Mouse (Mus musculus) limb, embryonic 11.5 days (tissue): ENCODE measurements at regions not wholly inside any gene's neighbourhood (a gene's known extent, or its start where the extent isn't known, plus 50 kb on each side); places are given as distances from the start of the nearest gene placed in this dataset.

ENCODE experiments used
- ATAC-seq: fragments of 200-750 bp; cut with Nextera tagmentation; 2 replicates; pipeline ENCODE4 v1.8.0; 2017; ENCODE audit warnings: low read depth; ENCODE audit not compliant: insufficient number of reproducible peaks, low FRiP score, low TSS enrichment
- DNase-seq: peaks from one replicate; pipeline ENCODE4 v3.0.0-alpha.2; 2015; ENCODE audit warnings: low spot score
- H3K27ac ChIP-seq: fragments of 300-500 bp; sonication (generic); replicated peaks from 2 replicates; pipeline ENCODE4 v1.5.1; 2014; ENCODE audit warnings: low read depth, mild to moderate bottlenecking, low read length
- H3K27me3 ChIP-seq: fragments of 300-500 bp; sonication (generic); 2 replicates; pipeline ENCODE4 v1.6.1; 2014; ENCODE audit warnings: mild to moderate bottlenecking, low read length, mixed read lengths; ENCODE audit not compliant: control insufficient read depth, insufficient read depth
- H3K36me3 ChIP-seq: fragments of 300-500 bp; sonication (generic); 2 replicates; pipeline ENCODE4 v1.6.1; 2014; ENCODE audit warnings: mild to moderate bottlenecking, low read length, moderate library complexity, mixed read lengths; ENCODE audit not compliant: control insufficient read depth, insufficient read depth
- H3K4me1 ChIP-seq: fragments of 300-500 bp; sonication (generic); 2 replicates; pipeline ENCODE4 v1.6.1; 2014; ENCODE audit warnings: low read length, mixed read lengths; ENCODE audit not compliant: control insufficient read depth, insufficient read depth
- H3K4me2 ChIP-seq: fragments of 300-500 bp; sonication (generic); 2 replicates; pipeline ENCODE4 v1.6.1; 2014; ENCODE audit warnings: low read depth, mild to moderate bottlenecking, moderate library complexity; ENCODE audit not compliant: severe bottlenecking
- H3K4me3 ChIP-seq: fragments of 300-500 bp; sonication (generic); 2 replicates; pipeline ENCODE4 v1.5.1; 2014; ENCODE audit warnings: low read depth, low read length
- H3K9ac ChIP-seq: fragments of 300-500 bp; sonication (generic); 2 replicates; pipeline ENCODE4 v1.6.1; 2014; ENCODE audit warnings: mild to moderate bottlenecking, low read length
- H3K9me3 ChIP-seq: fragments of 300-500 bp; sonication (generic); 2 replicates; pipeline ENCODE4 v1.6.1; 2016; ENCODE audit warnings: low read length; ENCODE audit not compliant: control insufficient read depth
- WGBS: fragments of 180-500 bp; shearing (Covaris S2); extraction: QIAGEN DNeasy Blood & Tissue Kit; methylation state at CpG from one replicate; pipeline ENCODE4 v1.1.7; 2014; 5-methylcytosine and 5-hydroxymethylcytosine counted together

GRCm38 (mm10) chr13:83728421-83729010 lies 224.7 kb downstream of the Mef2c start:
- Histone ChIP-seq H3K4me1 (0 out of 2 replicates have a peak, but pooled peaks cover 5% of the 10 kb centered on the region), H3K9ac (no peak overlapping the region), H3K4me3 (no peak overlapping the region), H3K27me3 (peaks cover 61% of the 10 kb centered on the region), H3K9me3 (no peaks in the 10 kb centered on the region), H3K27ac (no peak overlapping the region), H3K36me3 (no peaks in the 10 kb centered on the region), H3K4me2 (no peak overlapping the region)
- DNase-seq (no peak), ATAC-seq (no peak)
- 11% methylated on average over 5 of the region's 5 CpGs for WGBS

GRCm38 (mm10) chr13:83729331-83730009 lies 225.6 kb downstream of the Mef2c start:
- Histone ChIP-seq H3K27me3 (peaks cover 60% of the 10 kb centered on the region), H3K9ac (no peak overlapping the region), H3K36me3 (no peaks in the 10 kb centered on the region), H3K4me1 (0 out of 2 replicates have a peak, but pooled peaks cover 5% of the 10 kb centered on the region), H3K27ac (no peak overlapping the region), H3K9me3 (no peaks in the 10 kb centered on the region), H3K4me3 (peak overlapping the region; percentile 28), H3K4me2 (peak overlapping the region; percentile 69)
- under 1% methylated on average over 33 of the region's 33 CpGs for WGBS
- DNase-seq, result peak; percentile 80
- no peak for ATAC-seq

- H3K4me1 ChIP-seq, result 0 out of 2 replicates have a peak, but pooled peaks cover 5% of the 10 kb centered on the region
- DNase-seq (peak; percentile 40), ATAC-seq (no peak)
- H3K27ac ChIP-seq, result no peak overlapping the region; the same call in 1 of the 2 replicates
- H3K36me3 ChIP-seq, result no peaks in the 10 kb centered on the region
- WGBS, result under 1% methylated on average over 13 of the region's 16 CpGs
- peaks cover 52% of the 10 kb centered on the region for H3K27me3 ChIP-seq
- H3K4me2 ChIP-seq, result peak overlapping the region; percentile 69
- peak overlapping the region; percentile 65 for H3K9ac ChIP-seq
- H3K4me3 ChIP-seq, result peak overlapping the region; percentile 47
- no peaks in the 10 kb centered on the region for H3K9me3 ChIP-seq
These were observed 226.4 kb downstream of the Mef2c start for GRCm38 (mm10) chr13:83730155-83730712.

- Histone ChIP-seq H3K4me1 (0 out of 2 replicates have a peak, but pooled peaks cover 5% of the 10 kb centered on the region), H3K4me3 (peak overlapping the region; percentile 47), H3K27me3 (peaks cover 48% of the 10 kb centered on the region), H3K27ac (no peak overlapping the region; the same call in 1 of the 2 replicates), H3K9me3 (no peaks in the 10 kb centered on the region), H3K4me2 (peak overlapping the region; percentile 69), H3K9ac (peak overlapping the region; percentile 65), H3K36me3 (no peaks in the 10 kb centered on the region)
- DNase-seq (peak; percentile 87), ATAC-seq (peak; percentile 88)
- under 1% methylated on average over 59 of the region's 91 CpGs for WGBS
These were observed 227.1 kb downstream of the Mef2c start for GRCm38 (mm10) chr13:83730713-83731480.

GRCm38 (mm10) chr13:83731481-83732006 lies 227.7 kb downstream of the Mef2c start:
- H3K4me1 ChIP-seq, result 0 out of 2 replicates have a peak, but pooled peaks cover 5% of the 10 kb centered on the region
- peak overlapping the region; percentile 69 for H3K4me2 ChIP-seq
- 2% methylated on average over 8 of the region's 10 CpGs for WGBS
- H3K27me3 ChIP-seq, result peaks cover 47% of the 10 kb centered on the region
- no peaks in the 10 kb centered on the region for H3K36me3 ChIP-seq
- H3K27ac ChIP-seq, result no peak overlapping the region; the same call in 1 of the 2 replicates
- ATAC-seq (no peak), DNase-seq (no peak)
- peak overlapping the region; percentile 47 for H3K4me3 ChIP-seq
- H3K9ac ChIP-seq, result peak overlapping the region; percentile 65
- H3K9me3 ChIP-seq, result no peaks in the 10 kb centered on the region

- no peak overlapping the region for H3K4me3 ChIP-seq
- DNase-seq (peak; percentile 59), ATAC-seq (no peak)
- no peaks in the 10 kb centered on the region for H3K9me3 ChIP-seq
- WGBS, result under 1% methylated on average over 31 of the region's 31 CpGs
- H3K9ac ChIP-seq, result no peak overlapping the region
- H3K36me3 ChIP-seq, result no peaks in the 10 kb centered on the region
- H3K4me2 ChIP-seq, result no peak overlapping the region
- H3K27ac ChIP-seq, result no peak overlapping the region
- 0 out of 2 replicates have a peak, but pooled peaks cover 2% of the 10 kb centered on the region for H3K4me1 ChIP-seq
- peaks cover 44% of the 10 kb centered on the region for H3K27me3 ChIP-seq
These were observed 228.7 kb downstream of the Mef2c start for GRCm38 (mm10) chr13:83732283-83733121.

- no peak overlapping the region for H3K27ac ChIP-seq
- H3K4me3 ChIP-seq, result no peak overlapping the region
- 1% methylated on average over 24 of the region's 24 CpGs for WGBS
- DNase-seq (peak; percentile 25), ATAC-seq (no peak)
- no peak overlapping the region for H3K9ac ChIP-seq
- no peaks in the 10 kb centered on the region for H3K36me3 ChIP-seq
- 0 out of 2 replicates have a peak overlapping the region, but pooled peaks have one; percentile 5 for H3K4me2 ChIP-seq
- H3K9me3 ChIP-seq, result no peaks in the 10 kb centered on the region
- H3K27me3 ChIP-seq, result peaks cover 45% of the 10 kb centered on the region
- H3K4me1 ChIP-seq, result 0 out of 2 replicates have a peak, but pooled peaks cover 2% of the 10 kb centered on the region
These were observed 229.6 kb downstream of the Mef2c start for GRCm38 (mm10) chr13:83733231-83733990.
